Mouse (Mus musculus) thymus, postnatal 10 days (tissue): Measurements from ENCODE around the gene Vmn1r60.
"Not testable (repeated sequence)": the region's sequence is repeated elsewhere in the genome, so short reads cannot be mapped to it uniquely, and the experiment has no call there.

Experiments used
- DNase-seq, 2 experiments: peaks; one replicate each; pipeline ENCODE4 v3.0.0; 2021; ENCODE audit warnings: low spot score in 2 of 2

Vmn1r60 gene

GRCm38 (mm10) chr7:5547217-5547616 lies at the start of gene Vmn1r60:
Vmn1r60 (minus strand) TSS chr7:5547317.
- DNase-seq = not testable (repeated sequence)

GRCm38 (mm10) chr7:5540770-5541436 lies 6.2 kb downstream of the Vmn1r60 start:
- not testable (repeated sequence) for DNase-seq

GRCm38 (mm10) chr7:5493856-5494255 lies 53.3 kb downstream of the Vmn1r60 start, which contains the start of gene Vmn2r28:
Vmn2r28 (minus strand) TSS chr7:5493956.
- not testable (repeated sequence) for DNase-seq
